Mouse (Mus musculus): ENCODE results near the gene Lingo3. TPM values are rescaled to one million over a fixed set of nuclear protein-coding genes. Genes with fewer than 3 reads are reported as not detected.

The Lingo3 gene
- polyA plus RNA-seq, 1 experiment from 2014 or later = 0.05 TPM

MicroRNAs within 50 kb of the gene (microRNA counts, 519-probe panel; counts per million panel counts)
- microRNA mmu-miR-1982 = not detected

Small RNA genes lying within 50 kb of the gene (microRNA-seq; reads per million reads assigned to microRNA genes)
- 1.3 reads per million for gene Mir1982

Other genes starting within 250 kb of the Lingo3 start
- gene Scamp4, start 241.2 kb downstream of the Lingo3 start, polyA plus RNA-seq (2015; fragmentation: Nextera tagmentation; extraction: Ambion mirVana) = 92.1 and 99.9 TPM in 2 replicates
- 5.6 and 6.7 TPM in 2 replicates for gene Adat3, start 241.2 kb downstream of the Lingo3 start, polyA plus RNA-seq (2015; fragmentation: Nextera tagmentation; extraction: Ambion mirVana)
- 3.7 and 4.8 TPM in 2 replicates for gene Gm49322, start 238.0 kb downstream of the Lingo3 start, polyA plus RNA-seq (2015; fragmentation: Nextera tagmentation; extraction: Ambion mirVana)
- gene Csnk1g2, start 221.2 kb downstream of the Lingo3 start, polyA plus RNA-seq (2015; fragmentation: Nextera tagmentation; extraction: Ambion mirVana) = 18.1 TPM in 2 replicates
- gene Btbd2, start 187.0 kb downstream of the Lingo3 start, polyA plus RNA-seq (2015; fragmentation: Nextera tagmentation; extraction: Ambion mirVana) = 11.5 and 12.7 TPM in 2 replicates
- 42.8 and 45.1 TPM in 2 replicates for gene Mknk2, start 165.9 kb downstream of the Lingo3 start, polyA plus RNA-seq (2015; fragmentation: Nextera tagmentation; extraction: Ambion mirVana)
- 51.6 and 57.5 TPM in 2 replicates for gene Mob3a, start 142.1 kb downstream of the Lingo3 start, polyA plus RNA-seq (2015; fragmentation: Nextera tagmentation; extraction: Ambion mirVana)
- gene Izumo4, start 141.9 kb downstream of the Lingo3 start, polyA plus RNA-seq (2015; fragmentation: Nextera tagmentation; extraction: Ambion mirVana) = 25.5 and 28.7 TPM in 2 replicates
- 62.5 and 66.3 TPM in 2 replicates for gene Ap3d1, start 101.8 kb downstream of the Lingo3 start, polyA plus RNA-seq (2015; fragmentation: Nextera tagmentation; extraction: Ambion mirVana)
- 11.8 and 13.9 TPM in 2 replicates for gene Dot1l, start 88.8 kb downstream of the Lingo3 start, polyA plus RNA-seq (2015; fragmentation: Nextera tagmentation; extraction: Ambion mirVana)
- 51.3 and 53.7 TPM in 2 replicates for gene Sf3a2, start 45.8 kb downstream of the Lingo3 start, polyA plus RNA-seq (2015; fragmentation: Nextera tagmentation; extraction: Ambion mirVana)
- 102 and 114 TPM in 2 replicates for gene Plekhj1, start 45.4 kb downstream of the Lingo3 start, polyA plus RNA-seq (2015; fragmentation: Nextera tagmentation; extraction: Ambion mirVana)
- not detected in 2 replicates for gene Amh, start 38.8 kb downstream of the Lingo3 start, polyA plus RNA-seq (2015; fragmentation: Nextera tagmentation; extraction: Ambion mirVana)
- gene Jsrp1, start 30.5 kb downstream of the Lingo3 start, polyA plus RNA-seq (2015; fragmentation: Nextera tagmentation; extraction: Ambion mirVana) = 0.65 and 8.4 TPM in 2 replicates
- gene Oaz1, start 17.4 kb downstream of the Lingo3 start, polyA plus RNA-seq (2015; fragmentation: Nextera tagmentation; extraction: Ambion mirVana) = 1,560 and 1,582 TPM in 2 replicates
- gene Lsm7, start 11.2 kb upstream of the Lingo3 start, polyA plus RNA-seq (2015; fragmentation: Nextera tagmentation; extraction: Ambion mirVana) = 192 and 210 TPM in 2 replicates
- gene Sppl2b, start 11.2 kb upstream of the Lingo3 start, polyA plus RNA-seq (2015; fragmentation: Nextera tagmentation; extraction: Ambion mirVana) = 40.0 and 42.7 TPM in 2 replicates
- gene Tmprss9, start 27.8 kb upstream of the Lingo3 start, polyA plus RNA-seq (2015; fragmentation: Nextera tagmentation; extraction: Ambion mirVana) = 0.06 TPM in 1 of 2 replicates, not detected in the other
- gene Timm13, start 56.9 kb upstream of the Lingo3 start, polyA plus RNA-seq (2015; fragmentation: Nextera tagmentation; extraction: Ambion mirVana) = 288 and 309 TPM in 2 replicates
- gene Lmnb2, start 74.2 kb upstream of the Lingo3 start, polyA plus RNA-seq (2015; fragmentation: Nextera tagmentation; extraction: Ambion mirVana) = 43.4 and 43.9 TPM in 2 replicates
- 34.8 and 40.9 TPM in 2 replicates for gene Gadd45b, start 86.0 kb upstream of the Lingo3 start, polyA plus RNA-seq (2015; fragmentation: Nextera tagmentation; extraction: Ambion mirVana)
- 5.2 and 6.1 TPM in 2 replicates for gene Gng7, start 170.9 kb upstream of the Lingo3 start, polyA plus RNA-seq (2015; fragmentation: Nextera tagmentation; extraction: Ambion mirVana)
- gene Diras1, start 181.6 kb upstream of the Lingo3 start, polyA plus RNA-seq (2015; fragmentation: Nextera tagmentation; extraction: Ambion mirVana) = 0.49 and 0.57 TPM in 2 replicates
- 18.2 and 20.9 TPM in 2 replicates for gene Slc39a3, start 193.4 kb upstream of the Lingo3 start, polyA plus RNA-seq (2015; fragmentation: Nextera tagmentation; extraction: Ambion mirVana)
- gene Sgta, start 216.1 kb upstream of the Lingo3 start, polyA plus RNA-seq (2015; fragmentation: Nextera tagmentation; extraction: Ambion mirVana) = 163 and 167 TPM in 2 replicates
- gene Thop1, start 226.0 kb upstream of the Lingo3 start, polyA plus RNA-seq (2015; fragmentation: Nextera tagmentation; extraction: Ambion mirVana) = 55.4 and 64.4 TPM in 2 replicates

Data from stomach, embryonic 16.5 days (tissue).